Mouse (Mus musculus): ENCODE measurements around the gene Clvs2.

Gene Clvs2

GRCm38 (mm10) chr10:33624131-33624879 lies at the start of gene Clvs2:
TSS of gene Clvs2 (minus strand) at chr10:33624769.
- DNase-seq (ENCODE audit: low read depth, low spot score), result peak; percentile 63

GRCm38 (mm10) chr10:33653142-33653541 lies 28.6 kb upstream of the Clvs2 start:
- DNase-seq (ENCODE audit: low read depth, low spot score), result peak; percentile 62

GRCm38 (mm10) chr10:33623577-33623991 lies 985 bp downstream of the Clvs2 start:
- DNase-seq (ENCODE audit: low read depth, low spot score), result no peak

GRCm38 (mm10) chr10:33622700-33623099 lies 1.9 kb downstream of the Clvs2 start:
- DNase-seq (ENCODE audit: low read depth, low spot score), result no peak

GRCm38 (mm10) chr10:33616207-33616606 lies 8.4 kb downstream of the Clvs2 start:
- no peak for DNase-seq (ENCODE audit: low read depth, low spot score)

GRCm38 (mm10) chr10:33613197-33613596 lies 11.4 kb downstream of the Clvs2 start:
- no peak for DNase-seq (ENCODE audit: low read depth, low spot score)

- DNase-seq (ENCODE audit: low read depth, low spot score), result no peak
These were observed 31.8 kb downstream of the Clvs2 start for GRCm38 (mm10) chr10:33592732-33593131.

GRCm38 (mm10) chr10:33588800-33589199 lies 35.8 kb downstream of the Clvs2 start:
- no peak for DNase-seq (ENCODE audit: low read depth, low spot score)

- no peak for DNase-seq (ENCODE audit: low read depth, low spot score)
These were observed 37.5 kb downstream of the Clvs2 start for GRCm38 (mm10) chr10:33587118-33587517.

GRCm38 (mm10) chr10:33558081-33558480 lies 66.5 kb downstream of the Clvs2 start:
- no peak for DNase-seq (ENCODE audit: low read depth, low spot score)

- no peak for DNase-seq (ENCODE audit: low read depth, low spot score)
These were observed 84.2 kb downstream of the Clvs2 start for GRCm38 (mm10) chr10:33540331-33540730.

All from ZHBTc4 (cell line).